Mouse (Mus musculus) MEL (cell line): ENCODE measurements at regions not wholly inside any gene's neighbourhood (a gene's known extent, or its start where the extent isn't known, plus 50 kb on each side); places are given as distances from the start of the nearest gene placed in this dataset.

ENCODE experiments used
- DNase-seq: peaks from one replicate; pipeline ENCODE4 v3.0.0; 2011; ENCODE audit warnings: low read depth, low spot score
- H3K27ac ChIP-seq: 2 replicates; pipeline ENCODE4 v1.5.1; 2012; ENCODE audit warnings: low read depth, mild to moderate bottlenecking, control low read depth, low read length, moderate library complexity; ENCODE audit not compliant: control insufficient read depth
- H3K27me3 ChIP-seq, 2 experiments: fragments of 150-350 bp in 1 of 2; sonication (generic) in 1 of 2; 2 replicates each; pipeline ENCODE4 v1.6.1; 2012; ENCODE audit warnings: low read length in 2 of 2, mild to moderate bottlenecking in 2 of 2, improper control_type of control experiment in 1 of 2, moderate library complexity in 1 of 2; ENCODE audit not compliant: insufficient read depth in 2 of 2, control insufficient read depth in 1 of 2
- H3K36me3 ChIP-seq, 2 experiments: 2 replicates each; pipeline ENCODE4 v1.6.1; 2012 to 2014; ENCODE audit warnings: low read length in 2 of 2, improper control_type of control experiment in 1 of 2, inconsistent platforms in 1 of 2, mild to moderate bottlenecking in 1 of 2; ENCODE audit not compliant: insufficient read depth in 2 of 2, control insufficient read depth in 1 of 2
- H3K4me1 ChIP-seq, 2 experiments: fragments of 150-350 bp in 1 of 2; sonication (generic) in 1 of 2; 2 replicates each; pipeline ENCODE4 v1.6.1; 2012; ENCODE audit warnings: low read length in 2 of 2, improper control_type of control experiment in 1 of 2, mild to moderate bottlenecking in 1 of 2; ENCODE audit not compliant: insufficient read depth in 2 of 2, control insufficient read depth in 1 of 2
- H3K4me3 ChIP-seq, 2 experiments: fragments of 150-350 bp in 1 of 2; sonication (generic) in 1 of 2; 2 replicates each; pipeline ENCODE4 v1.5.1; 2012; ENCODE audit warnings: low read depth in 2 of 2, low read length in 2 of 2, mild to moderate bottlenecking in 2 of 2, moderate library complexity in 2 of 2, control low read depth in 1 of 2, improper control_type of control experiment in 1 of 2; ENCODE audit not compliant: control insufficient read depth in 1 of 2, insufficient read depth in 1 of 2
- H3K79me2 ChIP-seq: 2 replicates; pipeline ENCODE4 v1.6.1; 2012; ENCODE audit warnings: mild to moderate bottlenecking, low read length, moderate library complexity; ENCODE audit not compliant: control insufficient read depth, poor library complexity, insufficient read depth
- H3K9ac ChIP-seq: 2 replicates; pipeline ENCODE4 v1.6.1; 2012; ENCODE audit warnings: low read depth, mild to moderate bottlenecking, control low read depth, low read length, moderate library complexity; ENCODE audit not compliant: control insufficient read depth, poor library complexity, severe bottlenecking
- H3K9me3 ChIP-seq: fragments of 150-350 bp; sonication (generic); replicated peaks from 2 replicates; pipeline ENCODE4 v1.6.1; 2012; ENCODE audit warnings: mild to moderate bottlenecking, low read length, improper control_type of control experiment, moderate library complexity; ENCODE audit not compliant: insufficient read depth
- BHLHE40 ChIP-seq: IDR thresholded peaks from 2 replicates; pipeline ENCODE4 v1.6.1; 2012; ENCODE audit warnings: low read depth, mild to moderate bottlenecking, inconsistent platforms, low read length, improper control_type of control experiment, borderline replicate concordance
- CHD1 ChIP-seq: IDR thresholded peaks from 2 replicates; pipeline ENCODE4 v1.6.1; 2012; ENCODE audit warnings: low read depth, mild to moderate bottlenecking, inconsistent platforms, low read length, improper control_type of control experiment
- CTCF ChIP-seq, 3 experiments: IDR thresholded peaks in 2 of 3; conservative IDR thresholded peaks in 1 of 3; 2 replicates each; pipeline ENCODE4 v1.5.1; 2011 to 2012; ENCODE audit warnings: low read length in 3 of 3, low read depth in 2 of 3, mild to moderate bottlenecking in 2 of 3, improper control_type of control experiment in 1 of 3, inconsistent platforms in 1 of 3, mixed read lengths in 1 of 3, moderate library complexity in 1 of 3; ENCODE audit not compliant: control insufficient read depth in 1 of 3, insufficient read depth in 1 of 3, poor library complexity in 1 of 3, severe bottlenecking in 1 of 3
- E2F4 ChIP-seq: IDR thresholded peaks from 2 replicates; pipeline ENCODE4 v1.6.1; 2011; ENCODE audit warnings: low read depth, low read length, improper control_type of control experiment, borderline replicate concordance
- ELF1 ChIP-seq: IDR thresholded peaks from 2 replicates; pipeline ENCODE4 v1.6.1; 2014; ENCODE audit warnings: low read depth, mild to moderate bottlenecking, inconsistent platforms, low read length, improper control_type of control experiment, moderate library complexity
- ETS1 ChIP-seq: IDR thresholded peaks from 2 replicates; pipeline ENCODE4 v1.6.1; 2012; ENCODE audit warnings: low read depth, mild to moderate bottlenecking, inconsistent platforms, low read length, improper control_type of control experiment, moderate library complexity
- GABPA ChIP-seq: IDR thresholded peaks from 2 replicates; pipeline ENCODE4 v1.6.1; 2012; ENCODE audit warnings: low read depth, mild to moderate bottlenecking, inconsistent platforms, low read length, improper control_type of control experiment, moderate library complexity
- GATA1 ChIP-seq: IDR thresholded peaks from 2 replicates; pipeline ENCODE4 v1.6.1; 2011; ENCODE audit warnings: low read depth, low read length, improper control_type of control experiment
- HCFC1 ChIP-seq: IDR thresholded peaks from 2 replicates; pipeline ENCODE4 v1.6.1; 2012; ENCODE audit warnings: low read depth, mild to moderate bottlenecking, inconsistent platforms, low read length, improper control_type of control experiment, moderate library complexity
- JUND ChIP-seq: IDR thresholded peaks from 2 replicates; pipeline ENCODE4 v1.6.1; 2011; ENCODE audit warnings: low read depth, mild to moderate bottlenecking, improper control_type of control experiment, low read length
- KAT2A ChIP-seq: conservative IDR thresholded peaks from 2 replicates; pipeline ENCODE4 v1.6.1; 2012; ENCODE audit warnings: low read depth, low read length, improper control_type of control experiment, inconsistent platforms
- MAFK ChIP-seq: IDR thresholded peaks from 2 replicates; pipeline ENCODE4 v1.6.1; 2011; ENCODE audit warnings: low read depth, mild to moderate bottlenecking, low read length, improper control_type of control experiment, borderline replicate concordance
- NELFE ChIP-seq: IDR thresholded peaks from 2 replicates; pipeline ENCODE4 v1.6.1; 2011; ENCODE audit warnings: low read depth, low read length, improper control_type of control experiment
- NRF1 ChIP-seq: IDR thresholded peaks from 2 replicates; pipeline ENCODE4 v1.6.1; 2014; ENCODE audit warnings: low read depth, mild to moderate bottlenecking, inconsistent platforms, low read length, improper control_type of control experiment, moderate library complexity; ENCODE audit not compliant: poor library complexity, insufficient read depth, severe bottlenecking
- POLR2AphosphoS2 ChIP-seq: IDR thresholded peaks from 2 replicates; pipeline ENCODE4 v1.6.1; 2011; ENCODE audit warnings: low read length, improper control_type of control experiment
- POLR2AphosphoS5 ChIP-seq: IDR thresholded peaks from 2 replicates; pipeline ENCODE4 v1.6.1; 2012; ENCODE audit warnings: low read depth, borderline replicate concordance, mild to moderate bottlenecking, inconsistent platforms, low read length, moderate library complexity, mixed read lengths
- RAD21 ChIP-seq: IDR thresholded peaks from 2 replicates; pipeline ENCODE4 v1.6.1; 2011; ENCODE audit warnings: mild to moderate bottlenecking, low read depth, low read length, improper control_type of control experiment
- RCOR1 ChIP-seq: IDR thresholded peaks from 2 replicates; pipeline ENCODE4 v1.6.1; 2012; ENCODE audit warnings: low read depth, mild to moderate bottlenecking, inconsistent platforms, low read length, improper control_type of control experiment
- TAL1 ChIP-seq: IDR thresholded peaks from 2 replicates; pipeline ENCODE4 v1.6.1; 2012; ENCODE audit warnings: mild to moderate bottlenecking, inconsistent platforms, low read length, moderate library complexity, mixed read lengths
- TBP ChIP-seq: IDR thresholded peaks from 2 replicates; pipeline ENCODE4 v1.8.0; 2011; ENCODE audit warnings: low read depth, low read length, improper control_type of control experiment
- TCF12 ChIP-seq: IDR thresholded peaks from 2 replicates; pipeline ENCODE4 v1.6.1; 2014; ENCODE audit warnings: low read depth, mild to moderate bottlenecking, inconsistent platforms, low read length, improper control_type of control experiment, moderate library complexity
- UBTF ChIP-seq: IDR thresholded peaks from 2 replicates; pipeline ENCODE4 v1.6.1; 2012; ENCODE audit warnings: low read depth, mild to moderate bottlenecking, inconsistent platforms, low read length, improper control_type of control experiment, moderate library complexity, borderline replicate concordance; ENCODE audit not compliant: insufficient read depth
- ZNF384 ChIP-seq: IDR thresholded peaks from 2 replicates; pipeline ENCODE4 v1.6.1; 2012; ENCODE audit warnings: low read depth, mild to moderate bottlenecking, inconsistent platforms, low read length, improper control_type of control experiment

DNA sequence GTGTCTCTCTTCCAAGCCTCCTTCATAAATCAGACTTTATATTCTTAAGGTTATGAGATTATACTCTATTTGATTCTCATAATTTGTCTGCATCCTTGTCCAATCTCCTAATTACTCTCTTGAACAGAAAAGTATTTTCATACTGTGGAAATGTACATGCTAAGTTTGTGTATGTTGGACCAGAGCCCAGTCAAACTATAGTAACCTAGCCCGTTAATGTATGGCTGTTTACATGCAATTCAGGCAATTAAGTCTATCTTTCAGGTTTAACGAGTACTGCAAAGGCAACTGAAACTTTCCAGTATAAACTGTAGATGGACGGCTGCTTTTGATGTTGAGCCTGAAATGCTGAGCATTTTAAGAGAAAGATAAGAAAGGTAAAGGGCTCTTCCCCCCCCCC, 211.7 kb upstream of the Erbb4 start:
- no peaks in the 10 kb centered on the region for H3K4me1 ChIP-seq
- H3K4me3 ChIP-seq: no peak overlapping the region
- no peaks in the 10 kb centered on the region for H3K79me2 ChIP-seq
- H3K27ac ChIP-seq: no peak overlapping the region
- H3K36me3 ChIP-seq: no peaks in the 10 kb centered on the region
- H3K27me3 ChIP-seq: no peaks in the 10 kb centered on the region; a peak in 1 of 4 replicates
- H3K9ac ChIP-seq: no peak overlapping the region
- no peaks in the 10 kb centered on the region for H3K9me3 ChIP-seq
- DNase-seq: no peak
- TF ChIP-seq RCOR1 (no peak), GATA1 (no peak), POLR2AphosphoS5 (no peak), NRF1 (no peak), MAFK (no peak), NELFE (no peak), E2F4 (no peak), POLR2AphosphoS2 (no peak)

DNA sequence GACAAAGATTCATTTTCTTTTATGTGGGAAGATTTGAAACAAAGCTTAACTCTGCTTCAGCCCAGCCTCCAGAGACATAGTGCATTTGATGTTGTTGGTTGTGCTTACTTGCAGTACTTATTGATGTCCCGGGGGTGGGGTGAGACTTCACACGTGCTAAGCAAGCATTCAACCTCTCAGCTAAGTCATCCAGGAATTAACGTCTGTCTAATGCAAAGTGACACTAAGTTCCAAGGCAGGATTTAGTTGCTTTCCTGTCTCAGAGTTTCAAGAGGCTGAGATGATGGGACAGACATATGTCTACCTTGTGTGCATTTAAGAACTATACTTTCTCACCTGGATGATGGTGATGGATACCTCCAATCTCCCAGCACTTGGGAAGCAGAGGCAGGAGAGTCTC, 189.0 kb upstream of the Erbb4 start:
- Histone ChIP-seq H3K9me3 (no peaks in the 10 kb centered on the region), H3K27me3 (no peaks in the 10 kb centered on the region), H3K9ac (no peak overlapping the region), H3K79me2 (no peaks in the 10 kb centered on the region), H3K36me3 (no peaks in the 10 kb centered on the region), H3K4me1 (no peaks in the 10 kb centered on the region), H3K27ac (no peak overlapping the region), H3K4me3 (no peak overlapping the region)
- TF ChIP-seq RCOR1: no peak
- no peak for TF ChIP-seq KAT2A
- no peak for TF ChIP-seq ZNF384
- no peak for TF ChIP-seq CTCF (IDR thresholded peaks at IDR 0.05 in 2 of 3, conservative IDR thresholded peaks at IDR 0.05 in 1 of 3; ENCODE audit: control insufficient read depth in 1 of 3, insufficient read depth in 1 of 3, low read depth in 2 of 3, low read length in 3 of 3, poor library complexity in 1 of 3, severe bottlenecking in 1 of 3)
- TF ChIP-seq ETS1: no peak
- TF ChIP-seq ELF1: no peak
- no peak for TF ChIP-seq BHLHE40
- no peak for TF ChIP-seq UBTF
- no peak for TF ChIP-seq TBP
- no peak for TF ChIP-seq JUND
- TF ChIP-seq HCFC1: no peak
- no peak for TF ChIP-seq CHD1
- no peak for TF ChIP-seq RAD21
- no peak for TF ChIP-seq TCF12
- TF ChIP-seq GABPA: no peak
- no peak for TF ChIP-seq TAL1
- no peak for DNase-seq
